In the genomic region with DNA sequence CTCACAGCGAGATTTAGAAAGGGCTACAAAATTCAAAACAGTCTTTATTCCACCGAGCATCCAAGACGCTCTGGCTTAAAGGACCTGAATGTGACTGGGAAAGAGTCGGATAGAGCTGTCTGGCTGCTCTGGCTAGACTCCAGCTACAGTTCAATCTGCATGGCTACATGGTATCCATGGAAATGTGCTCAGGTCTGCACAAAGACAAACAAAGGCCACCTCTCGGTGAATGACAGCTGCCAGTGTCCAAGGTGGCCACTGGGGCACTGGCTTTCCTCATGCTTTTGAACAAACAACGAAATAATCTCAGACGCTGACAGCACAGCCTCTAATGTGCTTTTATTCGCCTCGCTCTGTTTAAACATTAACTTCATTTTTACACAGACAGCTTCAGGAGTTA, we compare ENCODE assay signal across 9 mouse cellular contexts. TPM values are rescaled to one million over a fixed set of nuclear protein-coding genes. Genes with fewer than 3 reads are reported as not detected.
A peak's percentile ranks its signal among the peaks of the same experiment; 100 is the strongest.
DNase-seq lines count a peak whose midpoint lies in the region; ATAC-seq and TF ChIP-seq lines count a peak whose summit lies in the region.
"Had no signal": no experiment of that assay in that cellular context is flagged by ENCODE, and none has a peak within 500 bp of the region (broad histone marks: within the 10 kb centered on the region; RNA-seq: fewer than 3 reads in every experiment).

No protein-coding gene starts in this region.

- peak; percentile 66 for DNase-seq in lung, embryonic 14.5 days
- DNase-seq in lung, postnatal 25 days (ENCODE audit: low spot score) = no peak
- peak; percentile 90 for DNase-seq in forebrain, embryonic 14.5 days (ENCODE audit: low spot score)
- peak; percentile 25 for DNase-seq in kidney, postnatal 14 days
- no peak for DNase-seq in thymus, postnatal 36 days
- no peak for DNase-seq in heart, postnatal 14 days

- no peak for TF ChIP-seq CTCF in lung, embryonic 14.5 days (IDR thresholded peaks at IDR 0.05; ENCODE audit: low read depth)

- no peaks in the 10 kb centered on the region for H3K4me1 ChIP-seq in lung, embryonic 14.5 days (ENCODE audit: insufficient read depth)
- H3K4me1 ChIP-seq in forebrain, embryonic 14.5 days (ENCODE audit: control insufficient read depth, insufficient read depth, low read length) = peaks cover 8% of the 10 kb centered on the region
- peaks cover 6% of the 10 kb centered on the region for H3K4me1 ChIP-seq in neural tube, embryonic 15.5 days
- H3K4me1 ChIP-seq: embryonic facial prominence, embryonic 15.5 days had no signal

- 47% methylated on average over 9 of the region's 9 CpGs for WGBS in lung, embryonic 14.5 days
- WGBS in forebrain, embryonic 14.5 days = 2% methylated on average over 9 of the region's 9 CpGs
- 10% methylated on average over 9 of the region's 9 CpGs for WGBS in neural tube, embryonic 15.5 days

- H3K27me3 ChIP-seq in lung, embryonic 14.5 days (ENCODE audit: insufficient read depth, low read length) = no peaks in the 10 kb centered on the region
- no peaks in the 10 kb centered on the region for H3K27me3 ChIP-seq in forebrain, embryonic 14.5 days (replicated peaks; ENCODE audit: control insufficient read depth, insufficient read depth, low read length)
- H3K27me3 ChIP-seq in neural tube, embryonic 15.5 days (replicated peaks) = no peaks in the 10 kb centered on the region
- H3K27me3 ChIP-seq: embryonic facial prominence, embryonic 15.5 days had no signal

- no peak overlapping the region for H3K27ac ChIP-seq in lung, embryonic 14.5 days (ENCODE audit: low read depth)
- peak overlapping the region; percentile 68; the same call in 1 of the 2 replicates for H3K27ac ChIP-seq in forebrain, embryonic 14.5 days (ENCODE audit: low read depth, low read length)
- H3K27ac ChIP-seq in neural tube, embryonic 15.5 days (replicated peaks) = peak overlapping the region; percentile 66
- H3K27ac ChIP-seq: embryonic facial prominence, embryonic 15.5 days had no signal

- H3K4me3 ChIP-seq in lung, embryonic 14.5 days (ENCODE audit: low read depth, low read length) = no peak overlapping the region
- H3K4me3 ChIP-seq in forebrain, embryonic 14.5 days (ENCODE audit: low read depth, low read length) = no peak overlapping the region
- no peak overlapping the region for H3K4me3 ChIP-seq in neural tube, embryonic 15.5 days (replicated peaks)
- H3K4me3 ChIP-seq: embryonic facial prominence, embryonic 15.5 days had no signal

- H3K9ac ChIP-seq in lung, embryonic 14.5 days = no peak overlapping the region
- H3K9ac ChIP-seq in forebrain, embryonic 14.5 days (ENCODE audit: low read length) = peak overlapping the region; percentile 32; the same call in 1 of the 2 replicates
- peak overlapping the region; percentile 23; the same call in 1 of the 2 replicates for H3K9ac ChIP-seq in neural tube, embryonic 15.5 days (replicated peaks)
- H3K9ac ChIP-seq: embryonic facial prominence, embryonic 15.5 days had no signal

- peak overlapping the region; percentile 13; the same call in 1 of the 2 replicates for H3K4me2 ChIP-seq in lung, embryonic 14.5 days
- peak overlapping the region; percentile 23 for H3K4me2 ChIP-seq in forebrain, embryonic 14.5 days (ENCODE audit: low read length)
- H3K4me2 ChIP-seq in neural tube, embryonic 15.5 days = peak overlapping the region; percentile 40
- H3K4me2 ChIP-seq: embryonic facial prominence, embryonic 15.5 days had no signal

- no peaks in the 10 kb centered on the region for H3K9me3 ChIP-seq in lung, embryonic 14.5 days (ENCODE audit: low read depth, low read length)
- H3K9me3 ChIP-seq in forebrain, embryonic 14.5 days (replicated peaks; ENCODE audit: control insufficient read depth, low read length) = no peaks in the 10 kb centered on the region
- no peaks in the 10 kb centered on the region for H3K9me3 ChIP-seq in neural tube, embryonic 15.5 days (replicated peaks)
- H3K9me3 ChIP-seq: embryonic facial prominence, embryonic 15.5 days had no signal

- ATAC-seq in lung, embryonic 14.5 days (ENCODE audit: insufficient read depth) = peak; percentile 89
- ATAC-seq in forebrain, embryonic 14.5 days = peak; percentile 97
- ATAC-seq in neural tube, embryonic 15.5 days (ENCODE audit: low FRiP score) = peak; percentile 86
- no peak for ATAC-seq in granulocyte monocyte progenitor cell, adult 5-6 weeks (replicated peaks; ENCODE audit: poor library complexity, severe bottlenecking)

- intact Hi-C loops in heart, postnatal 14 days (cut with DNase I) = no loop called here

- H3K36me3 ChIP-seq in lung, embryonic 14.5 days (ENCODE audit: insufficient read depth) = no peaks in the 10 kb centered on the region
- H3K36me3 ChIP-seq in forebrain, embryonic 14.5 days (ENCODE audit: control insufficient read depth, insufficient read depth, low read length) = no peaks in the 10 kb centered on the region
- H3K36me3 ChIP-seq in neural tube, embryonic 15.5 days = no peaks in the 10 kb centered on the region
- H3K36me3 ChIP-seq: embryonic facial prominence, embryonic 15.5 days had no signal

RNA-seq across cellular contexts. Expression of a gene that starts 8.6 kb away (rescaled TPM):
- 10.1 and 10.8 TPM in 2 replicates for polyA plus RNA-seq in lung, embryonic 14.5 days (2014; fragmentation: Nextera tagmentation; extraction: Ambion mirVana)
- polyA plus RNA-seq in forebrain, embryonic 14.5 days (2014; fragmentation: Nextera tagmentation; extraction: Ambion mirVana) = 2.0 and 2.7 TPM in 2 replicates
- polyA plus RNA-seq in neural tube, embryonic 15.5 days (2015; fragmentation: Nextera tagmentation; extraction: Ambion mirVana) = 1.00 and 1.8 TPM in 2 replicates
- 0.13 and 0.51 TPM in 2 replicates for total RNA-seq in granulocyte monocyte progenitor cell, adult 5-6 weeks (2014; fragmentation: Nextera tagmentation)
- total RNA-seq in granulocyte monocyte progenitor cell, adult 5-6 weeks (2017) = 0.15 and 1.0 TPM in 2 replicates
- total RNA-seq in heart, postnatal 14 days (2021) = 1 to 10 TPM; 1.5 to 2.4 TPM

Comparison
In these comparisons a context has a peak if more than half of its experiments do, and no peak if none do; other contexts are left out.
1. DNase-seq: peak in lung, embryonic 14.5 days (single experiment), forebrain, embryonic 14.5 days (single experiment) and kidney, postnatal 14 days (single experiment); none in lung, postnatal 25 days (single experiment), thymus, postnatal 36 days (0 of 2) and heart, postnatal 14 days (0 of 2).
2. Peak in every context shown above with its lines, with median percentiles within 50 percentile points of each other: H3K4me2 ChIP-seq.